Mouse (Mus musculus): ENCODE results near the gene H13.

- TF ChIP-seq CTCF (IDR thresholded peaks at IDR 0.05; ENCODE audit: low read depth, low read length) (no peak), EP300 (IDR thresholded peaks at IDR 0.05; ENCODE audit: insufficient read depth, low read depth, low read length) (no peak)
Observed at GRCm38 (mm10) chr2:152756474-152757393, 87.5 kb downstream of the H13 start.

Measured in ES-Bruce4 (cell line).